Mouse (Mus musculus): Measurements from ENCODE around the gene Scamp5.

Scamp5 gene

GRCm38 (mm10) chr9:57419521-57420267 is 48.2 kb downstream of the Scamp5 start:
- DNase-seq (ENCODE audit: low read depth): no peak

- no peak for DNase-seq (ENCODE audit: low read depth)
Observed at GRCm38 (mm10) chr9:57417341-57417740, 50.5 kb downstream of the Scamp5 start.

- DNase-seq (ENCODE audit: low read depth): peak; percentile 47
Observed at GRCm38 (mm10) chr9:57407120-57407905, 60.5 kb downstream of the Scamp5 start.

- no peak for DNase-seq (ENCODE audit: low read depth)
Observed at GRCm38 (mm10) chr9:57406395-57406794, 61.5 kb downstream of the Scamp5 start.

- peak; percentile 74 for DNase-seq (ENCODE audit: low read depth)
Observed at GRCm38 (mm10) chr9:57404036-57404435, 63.8 kb downstream of the Scamp5 start.

- DNase-seq (ENCODE audit: low read depth): no peak
Observed at GRCm38 (mm10) chr9:57402318-57403251, 65.3 kb downstream of the Scamp5 start.

- DNase-seq (ENCODE audit: low read depth): no peak
Observed at GRCm38 (mm10) chr9:57398773-57399172, 69.1 kb downstream of the Scamp5 start.

GRCm38 (mm10) chr9:57392892-57393291 is 75.0 kb downstream of the Scamp5 start:
- DNase-seq (ENCODE audit: low read depth): no peak
